Comparison of ENCODE assay signal across 19 mouse cellular contexts in genomic region chr15:30762695-30763285, GRCm38 (mm10).
DNase-seq lines count a peak whose midpoint lies in the region; ATAC-seq lines count a peak whose summit lies in the region.
"Had no signal": no experiment of that assay in that cellular context is flagged by ENCODE, and none has a peak within 500 bp of the region (broad histone marks: within the 10 kb centered on the region; RNA-seq: fewer than 3 reads in every experiment).

No protein-coding gene starts in this region.

- no peaks in the 10 kb centered on the region for H3K27me3 ChIP-seq in hindbrain, embryonic 12.5 days
- H3K27me3 ChIP-seq in hindbrain, embryonic 10.5 days (ENCODE audit: insufficient read depth, poor library complexity, severe bottlenecking): no peaks in the 10 kb centered on the region
- H3K27me3 ChIP-seq in embryonic facial prominence, embryonic 14.5 days (replicated peaks; ENCODE audit: control insufficient read depth, insufficient read depth, low read length): no peaks in the 10 kb centered on the region
- H3K27me3 ChIP-seq in midbrain, embryonic 14.5 days (ENCODE audit: control insufficient read depth, insufficient read depth, low read length): no peaks in the 10 kb centered on the region
- H3K27me3 ChIP-seq: embryonic facial prominence, embryonic 12.5 days; heart, embryonic 12.5 days; liver, embryonic 13.5 days had no signal

- H3K4me1 ChIP-seq in hindbrain, embryonic 12.5 days: peaks cover 8% of the 10 kb centered on the region
- H3K4me1 ChIP-seq in hindbrain, embryonic 10.5 days (replicated peaks): no peaks in the 10 kb centered on the region
- H3K4me1 ChIP-seq in embryonic facial prominence, embryonic 14.5 days (ENCODE audit: control insufficient read depth, insufficient read depth, low read length): peaks cover 3% of the 10 kb centered on the region; the same call in 1 of the 2 replicates
- H3K4me1 ChIP-seq in midbrain, embryonic 14.5 days (ENCODE audit: control insufficient read depth, insufficient read depth, low read length): 0 out of 2 replicates have a peak, but pooled peaks cover 2% of the 10 kb centered on the region
- H3K4me1 ChIP-seq: embryonic facial prominence, embryonic 12.5 days; heart, embryonic 12.5 days; liver, embryonic 13.5 days had no signal

- no peak overlapping the region for H3K4me2 ChIP-seq in hindbrain, embryonic 12.5 days (replicated peaks)
- no peak overlapping the region for H3K4me2 ChIP-seq in embryonic facial prominence, embryonic 14.5 days (ENCODE audit: low read depth, low read length)
- no peak overlapping the region for H3K4me2 ChIP-seq in midbrain, embryonic 14.5 days (ENCODE audit: low read length)
- H3K4me2 ChIP-seq: embryonic facial prominence, embryonic 12.5 days; heart, embryonic 12.5 days; liver, embryonic 13.5 days had no signal

- no peak overlapping the region for H3K9ac ChIP-seq in hindbrain, embryonic 12.5 days
- H3K9ac ChIP-seq in embryonic facial prominence, embryonic 14.5 days (ENCODE audit: low read depth, low read length): no peak overlapping the region
- H3K9ac ChIP-seq in midbrain, embryonic 14.5 days (replicated peaks; ENCODE audit: low read length): no peak overlapping the region
- H3K9ac ChIP-seq: embryonic facial prominence, embryonic 12.5 days; heart, embryonic 12.5 days; liver, embryonic 13.5 days had no signal

- no peak for ATAC-seq in hindbrain, embryonic 12.5 days (ENCODE audit: low FRiP score)
- peak; percentile 69 for ATAC-seq in embryonic facial prominence, embryonic 14.5 days (ENCODE audit: low read depth)
- ATAC-seq in midbrain, embryonic 14.5 days (ENCODE audit: low FRiP score, low TSS enrichment): no peak
- ATAC-seq: CD4-positive, CD25-positive, alpha-beta regulatory T cell, adult 4 months had no signal

- no peak for DNase-seq in hindbrain, embryonic 10.5 days (ENCODE audit: low spot score)
- peak; percentile 46 for DNase-seq in Muller cell, postnatal 12 days (ENCODE audit: inconsistent ontology term)
- peak; percentile 86 for DNase-seq in embryonic facial prominence, embryonic 14.5 days (ENCODE audit: low spot score)
- DNase-seq in midbrain, embryonic 14.5 days: peak; percentile 11
- DNase-seq in cerebellum, adult 18-20 months: no peak
- DNase-seq in layer of hippocampus, adult 9-10 months (ENCODE audit: low spot score): no peak
- DNase-seq: adrenal gland, postnatal 36 days; cerebellum, postnatal 25 days; gastrocnemius, postnatal 25 days; heart, postnatal 36 days; kidney, adult 2 months; kidney, postnatal 36 days; liver, embryonic 13.5 days; lung, postnatal 14 days; thymus, postnatal 25 days had no signal

- no peak overlapping the region for H3K4me3 ChIP-seq in hindbrain, embryonic 12.5 days
- H3K4me3 ChIP-seq in hindbrain, embryonic 10.5 days: no peak overlapping the region
- H3K4me3 ChIP-seq in embryonic facial prominence, embryonic 14.5 days (ENCODE audit: low read depth, low read length): no peak overlapping the region
- no peak overlapping the region for H3K4me3 ChIP-seq in midbrain, embryonic 14.5 days (replicated peaks; ENCODE audit: low read depth, low read length)
- H3K4me3 ChIP-seq: embryonic facial prominence, embryonic 12.5 days; heart, embryonic 12.5 days; liver, embryonic 13.5 days had no signal

- 93% methylated on average over 1 of the region's 1 CpGs for WGBS in hindbrain, embryonic 12.5 days
- 86% methylated on average over 1 of the region's 1 CpGs for WGBS in hindbrain, embryonic 10.5 days
- 75% methylated on average over 1 of the region's 1 CpGs for WGBS in embryonic facial prominence, embryonic 14.5 days
- 85% methylated on average over 1 of the region's 1 CpGs for WGBS in midbrain, embryonic 14.5 days

- H3K9me3 ChIP-seq in hindbrain, embryonic 12.5 days (replicated peaks): no peaks in the 10 kb centered on the region
- no peaks in the 10 kb centered on the region for H3K9me3 ChIP-seq in hindbrain, embryonic 10.5 days
- H3K9me3 ChIP-seq in embryonic facial prominence, embryonic 14.5 days (ENCODE audit: control insufficient read depth, low read length): no peaks in the 10 kb centered on the region
- H3K9me3 ChIP-seq in midbrain, embryonic 14.5 days (ENCODE audit: control insufficient read depth, low read length): no peaks in the 10 kb centered on the region
- H3K9me3 ChIP-seq: embryonic facial prominence, embryonic 12.5 days; heart, embryonic 12.5 days had no signal

- no peaks in the 10 kb centered on the region for H3K36me3 ChIP-seq in hindbrain, embryonic 12.5 days
- no peaks in the 10 kb centered on the region for H3K36me3 ChIP-seq in hindbrain, embryonic 10.5 days
- no peaks in the 10 kb centered on the region for H3K36me3 ChIP-seq in embryonic facial prominence, embryonic 14.5 days (ENCODE audit: control insufficient read depth, insufficient read depth, low read length)
- no peaks in the 10 kb centered on the region for H3K36me3 ChIP-seq in midbrain, embryonic 14.5 days (ENCODE audit: control insufficient read depth, insufficient read depth, low read length)
- H3K36me3 ChIP-seq: embryonic facial prominence, embryonic 12.5 days; heart, embryonic 12.5 days; liver, embryonic 13.5 days had no signal

- H3K27ac ChIP-seq in hindbrain, embryonic 12.5 days: peak overlapping the region; percentile 35
- H3K27ac ChIP-seq in hindbrain, embryonic 10.5 days: no peak overlapping the region
- H3K27ac ChIP-seq in embryonic facial prominence, embryonic 14.5 days (replicated peaks; ENCODE audit: low read depth, low read length): no peak overlapping the region; the same call in 1 of the 2 replicates
- H3K27ac ChIP-seq in midbrain, embryonic 14.5 days (replicated peaks; ENCODE audit: low read depth, low read length): peak overlapping the region; percentile 32; the same call in 1 of the 2 replicates
- H3K27ac ChIP-seq: embryonic facial prominence, embryonic 12.5 days; liver, embryonic 13.5 days had no signal

Comparison
In these comparisons a context has a peak if more than half of its experiments do, and no peak if none do; other contexts are left out.
1. H3K27ac ChIP-seq: peak in hindbrain, embryonic 12.5 days (single experiment) and midbrain, embryonic 14.5 days (single experiment); none in hindbrain, embryonic 10.5 days (single experiment) and embryonic facial prominence, embryonic 14.5 days (single experiment).
2. DNase-seq: peak in Muller cell, postnatal 12 days (single experiment), embryonic facial prominence, embryonic 14.5 days (single experiment) and midbrain, embryonic 14.5 days (single experiment); none in hindbrain, embryonic 10.5 days (single experiment), cerebellum, adult 18-20 months (0 of 2) and layer of hippocampus, adult 9-10 months (single experiment).